Mouse (Mus musculus) forebrain, embryonic 14.5 days (tissue): ENCODE measurements at regions not wholly inside any gene's neighbourhood (a gene's known extent, or its start where the extent isn't known, plus 50 kb on each side); places are given as distances from the start of the nearest gene placed in this dataset.

Experiments
- ATAC-seq: fragments of 200-750 bp; cut with Nextera tagmentation; 2 replicates; pipeline ENCODE4 v1.8.0; 2017; ENCODE audit warnings: mild to moderate bottlenecking, moderate library complexity
- DNase-seq: peaks from one replicate; pipeline ENCODE4 v3.0.0-alpha.2; 2015; ENCODE audit warnings: low spot score
- H3K27ac ChIP-seq: fragments of 300-500 bp; sonication (generic); 2 replicates; pipeline ENCODE4 v1.5.1; 2014; ENCODE audit warnings: low read depth, mild to moderate bottlenecking, control low read depth, low read length, moderate library complexity
- H3K27me3 ChIP-seq: fragments of 300-500 bp; sonication (generic); replicated peaks from 2 replicates; pipeline ENCODE4 v1.6.1; 2014; ENCODE audit warnings: low read length, control low read depth, mixed read lengths; ENCODE audit not compliant: control insufficient read depth, insufficient read depth
- H3K36me3 ChIP-seq: fragments of 300-500 bp; sonication (generic); 2 replicates; pipeline ENCODE4 v1.6.1; 2014; ENCODE audit warnings: low read length, control low read depth; ENCODE audit not compliant: control insufficient read depth, insufficient read depth
- H3K4me1 ChIP-seq: fragments of 300-500 bp; sonication (generic); 2 replicates; pipeline ENCODE4 v1.6.1; 2014; ENCODE audit warnings: antibody characterized with exemption, low read length, control low read depth; ENCODE audit not compliant: control insufficient read depth, insufficient read depth
- H3K4me2 ChIP-seq: fragments of 300-500 bp; sonication (generic); 2 replicates; pipeline ENCODE4 v1.6.1; 2014; ENCODE audit warnings: mild to moderate bottlenecking, control low read depth, low read length
- H3K4me3 ChIP-seq: fragments of 300-500 bp; sonication (generic); 2 replicates; pipeline ENCODE4 v1.5.1; 2014; ENCODE audit warnings: low read depth, low read length, control low read depth
- H3K9ac ChIP-seq: fragments of 300-500 bp; sonication (generic); 2 replicates; pipeline ENCODE4 v1.6.1; 2014; ENCODE audit warnings: mild to moderate bottlenecking, low read length, control low read depth, moderate library complexity
- H3K9me3 ChIP-seq: fragments of 300-500 bp; sonication (generic); replicated peaks from 2 replicates; pipeline ENCODE4 v1.6.1; 2016; ENCODE audit warnings: low read length, control low read depth, mixed read lengths; ENCODE audit not compliant: control insufficient read depth
- WGBS: fragments of 180-500 bp; shearing (Covaris S2); extraction: QIAGEN DNeasy Blood & Tissue Kit; methylation state at CpG from one replicate; pipeline ENCODE4 v1.1.7; 2014; 5-methylcytosine and 5-hydroxymethylcytosine counted together

GRCm38 (mm10) chr19:26340155-26340554 lies 264.7 kb upstream of the Smarca2 start:
- Histone ChIP-seq H3K27ac (no peak overlapping the region), H3K9ac (no peak overlapping the region), H3K36me3 (no peaks in the 10 kb centered on the region), H3K4me2 (no peak overlapping the region), H3K4me3 (no peak overlapping the region), H3K27me3 (no peaks in the 10 kb centered on the region), H3K9me3 (no peaks in the 10 kb centered on the region), H3K4me1 (peaks cover 10% of the 10 kb centered on the region; the same call in 1 of the 2 replicates)
- DNase-seq (peak; percentile 87), ATAC-seq (peak; percentile 84)
- 21% methylated on average over 3 of the region's 3 CpGs for WGBS

GRCm38 (mm10) chr19:26355054-26355453 lies 249.8 kb upstream of the Smarca2 start:
- ATAC-seq (no peak), DNase-seq (no peak)
- Histone ChIP-seq H3K4me1 (no peaks in the 10 kb centered on the region), H3K4me2 (no peak overlapping the region), H3K36me3 (no peaks in the 10 kb centered on the region), H3K9me3 (no peaks in the 10 kb centered on the region), H3K27ac (no peak overlapping the region), H3K4me3 (no peak overlapping the region), H3K27me3 (no peaks in the 10 kb centered on the region), H3K9ac (no peak overlapping the region)
- 80% methylated on average over 7 of the region's 7 CpGs for WGBS

- Histone ChIP-seq H3K4me2 (no peak overlapping the region), H3K27me3 (no peaks in the 10 kb centered on the region), H3K9ac (no peak overlapping the region), H3K4me1 (peaks cover 6% of the 10 kb centered on the region), H3K9me3 (no peaks in the 10 kb centered on the region), H3K36me3 (no peaks in the 10 kb centered on the region), H3K27ac (no peak overlapping the region; the same call in 1 of the 2 replicates), H3K4me3 (no peak overlapping the region)
- peak; percentile 89; the same call in 1 of the 2 replicates for ATAC-seq
- WGBS, result 55% methylated on average over 4 of the region's 4 CpGs
- DNase-seq, result peak; percentile 92
These were observed 220.9 kb upstream of the Smarca2 start for GRCm38 (mm10) chr19:26383961-26384381.

- peaks cover 6% of the 10 kb centered on the region for H3K4me1 ChIP-seq
- DNase-seq (no peak), ATAC-seq (no peak)
- H3K36me3 ChIP-seq, result no peaks in the 10 kb centered on the region
- no peak overlapping the region for H3K4me3 ChIP-seq
- no peak overlapping the region for H3K27ac ChIP-seq
- H3K9me3 ChIP-seq, result no peaks in the 10 kb centered on the region
- no peak overlapping the region for H3K9ac ChIP-seq
- no peaks in the 10 kb centered on the region for H3K27me3 ChIP-seq
- H3K4me2 ChIP-seq, result no peak overlapping the region
These were observed 218.8 kb upstream of the Smarca2 start for GRCm38 (mm10) chr19:26386075-26386474.

GRCm38 (mm10) chr19:26412684-26413083 lies 192.2 kb upstream of the Smarca2 start:
- WGBS, result 87% methylated on average over 2 of the region's 2 CpGs

DNA sequence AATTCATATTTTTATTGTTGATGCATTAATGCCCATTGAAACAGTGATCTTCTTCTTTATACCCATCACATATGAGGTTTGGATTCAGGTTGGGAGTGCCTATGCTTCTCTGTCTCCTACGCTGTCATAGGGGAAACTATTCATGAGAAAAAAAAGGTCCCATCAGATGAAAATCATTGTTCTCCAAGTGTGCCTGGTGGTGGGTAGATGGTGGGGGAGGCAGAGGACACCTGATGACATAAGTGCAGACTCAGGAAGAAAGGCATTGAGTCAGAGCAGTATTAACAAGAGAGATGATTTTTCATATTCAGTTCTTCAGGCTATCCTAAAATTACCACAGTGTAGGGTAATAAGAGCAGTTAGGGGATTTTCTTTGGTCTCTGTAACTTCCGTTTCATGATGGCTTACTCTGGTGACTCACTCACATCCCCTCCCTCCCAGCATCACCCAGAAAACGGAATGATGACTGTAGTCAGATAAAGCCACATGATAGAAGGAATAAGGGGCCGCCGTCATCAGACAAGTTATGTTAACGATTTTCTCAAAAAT lies 190.3 kb upstream of the Smarca2 start:
- no peak overlapping the region for H3K27ac ChIP-seq
- DNase-seq (no peak), ATAC-seq (no peak)
- H3K27me3 ChIP-seq, result no peaks in the 10 kb centered on the region
- H3K4me3 ChIP-seq, result no peak overlapping the region
- no peaks in the 10 kb centered on the region for H3K4me1 ChIP-seq
- H3K4me2 ChIP-seq, result no peak overlapping the region
- no peak overlapping the region for H3K9ac ChIP-seq
- H3K36me3 ChIP-seq, result no peaks in the 10 kb centered on the region
- no peaks in the 10 kb centered on the region for H3K9me3 ChIP-seq
- 83% methylated on average over 6 of the region's 6 CpGs for WGBS

More at GRCm38 (mm10) chr19:26412684-26413083, 192.2 kb upstream of the Smarca2 start:
- Histone ChIP-seq H3K4me1 (no peaks in the 10 kb centered on the region), H3K36me3 (no peaks in the 10 kb centered on the region), H3K9me3 (no peaks in the 10 kb centered on the region), H3K4me2 (no peak overlapping the region), H3K27ac (no peak overlapping the region), H3K9ac (no peak overlapping the region), H3K4me3 (no peak overlapping the region), H3K27me3 (no peaks in the 10 kb centered on the region)
- no peak for DNase-seq
- ATAC-seq, result no peak

GRCm38 (mm10) chr19:26419781-26420180 lies 185.1 kb upstream of the Smarca2 start:
- Histone ChIP-seq H3K4me1 (no peaks in the 10 kb centered on the region), H3K4me2 (no peak overlapping the region), H3K27me3 (no peaks in the 10 kb centered on the region), H3K9ac (no peak overlapping the region), H3K36me3 (no peaks in the 10 kb centered on the region), H3K9me3 (no peaks in the 10 kb centered on the region), H3K27ac (no peak overlapping the region), H3K4me3 (no peak overlapping the region)
- no peak for DNase-seq
- 90% methylated on average over 2 of the region's 2 CpGs for WGBS
- ATAC-seq, result no peak

DNA sequence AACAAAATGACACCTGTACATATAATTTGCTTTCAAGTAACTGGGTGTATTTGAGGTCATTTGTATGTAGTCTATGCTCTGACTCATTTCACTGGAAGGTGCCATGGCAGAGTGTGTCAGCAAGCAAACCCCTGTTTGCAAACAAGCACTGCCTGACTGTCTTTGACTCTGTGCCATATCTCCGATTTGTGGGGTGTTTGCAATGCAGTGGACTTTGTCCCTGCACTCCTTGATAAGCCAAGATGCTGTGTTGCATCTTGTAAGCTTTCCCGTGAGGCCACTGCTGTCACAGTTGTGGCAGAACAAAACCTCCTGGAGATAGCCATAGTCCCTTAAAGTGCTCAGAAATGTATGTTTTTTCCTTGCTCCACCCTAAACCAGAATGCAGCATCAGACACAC lies 165.7 kb upstream of the Smarca2 start:
- WGBS, result 85% methylated on average over 2 of the region's 2 CpGs
- no peak for ATAC-seq
- H3K4me1 ChIP-seq, result no peaks in the 10 kb centered on the region

DNA sequence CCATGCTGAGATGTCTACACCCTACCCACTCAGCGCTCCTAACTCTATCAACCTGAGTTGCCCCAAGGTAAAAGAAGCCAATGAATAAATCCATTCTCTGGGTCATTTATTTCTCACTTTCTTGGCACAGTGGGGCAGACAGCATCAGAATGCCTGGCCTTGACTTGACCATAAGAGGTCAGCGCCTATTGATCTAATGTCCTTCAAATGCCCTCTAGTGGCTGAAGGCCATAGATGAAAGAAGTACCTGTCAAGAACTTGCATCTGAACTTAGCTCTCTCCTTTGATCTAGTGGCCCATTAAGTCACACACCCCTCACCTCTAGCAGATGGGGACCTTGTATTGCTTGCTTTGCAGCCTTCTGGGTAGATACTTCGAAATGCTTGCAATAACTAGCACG lies 159.5 kb upstream of the Smarca2 start:
- DNase-seq (no peak), ATAC-seq (no peak)
- Histone ChIP-seq H3K4me2 (no peak overlapping the region), H3K9ac (no peak overlapping the region), H3K27me3 (no peaks in the 10 kb centered on the region), H3K9me3 (no peaks in the 10 kb centered on the region), H3K4me3 (no peak overlapping the region), H3K27ac (no peak overlapping the region), H3K36me3 (no peaks in the 10 kb centered on the region), H3K4me1 (no peaks in the 10 kb centered on the region; the same call in 1 of the 2 replicates)
- 90% methylated on average over 4 of the region's 4 CpGs for WGBS

More for the DNA sequence above, 165.7 kb upstream of the Smarca2 start:
- no peak overlapping the region for H3K27ac ChIP-seq
- no peaks in the 10 kb centered on the region for H3K36me3 ChIP-seq
- H3K27me3 ChIP-seq, result no peaks in the 10 kb centered on the region
- no peaks in the 10 kb centered on the region for H3K9me3 ChIP-seq
- no peak overlapping the region for H3K4me3 ChIP-seq
- no peak for DNase-seq
- H3K4me2 ChIP-seq, result no peak overlapping the region
- H3K9ac ChIP-seq, result no peak overlapping the region
